Mouse (Mus musculus) MEL (cell line): ENCODE measurements around the gene Cdc27. TPM values are rescaled to one million over a fixed set of nuclear protein-coding genes. Genes with fewer than 3 reads are reported as not detected.

Experiments
- DNase-seq: peaks from one replicate; pipeline ENCODE4 v3.0.0; 2011; ENCODE audit warnings: low read depth, low spot score
- H3K27ac ChIP-seq: 2 replicates; pipeline ENCODE4 v1.5.1; 2012; ENCODE audit warnings: low read depth, mild to moderate bottlenecking, control low read depth, low read length, moderate library complexity; ENCODE audit not compliant: control insufficient read depth
- H3K27me3 ChIP-seq, 2 experiments: fragments of 150-350 bp in 1 of 2; sonication (generic) in 1 of 2; 2 replicates each; pipeline ENCODE4 v1.6.1; 2012; ENCODE audit warnings: low read length in 2 of 2, mild to moderate bottlenecking in 2 of 2, improper control_type of control experiment in 1 of 2, moderate library complexity in 1 of 2; ENCODE audit not compliant: insufficient read depth in 2 of 2, control insufficient read depth in 1 of 2
- H3K36me3 ChIP-seq, 2 experiments: 2 replicates each; pipeline ENCODE4 v1.6.1; 2012 to 2014; ENCODE audit warnings: low read length in 2 of 2, improper control_type of control experiment in 1 of 2, inconsistent platforms in 1 of 2, mild to moderate bottlenecking in 1 of 2; ENCODE audit not compliant: insufficient read depth in 2 of 2, control insufficient read depth in 1 of 2
- H3K4me1 ChIP-seq, 2 experiments: fragments of 150-350 bp in 1 of 2; sonication (generic) in 1 of 2; 2 replicates each; pipeline ENCODE4 v1.6.1; 2012; ENCODE audit warnings: low read length in 2 of 2, improper control_type of control experiment in 1 of 2, mild to moderate bottlenecking in 1 of 2; ENCODE audit not compliant: insufficient read depth in 2 of 2, control insufficient read depth in 1 of 2
- H3K4me3 ChIP-seq, 2 experiments: fragments of 150-350 bp in 1 of 2; sonication (generic) in 1 of 2; 2 replicates each; pipeline ENCODE4 v1.5.1; 2012; ENCODE audit warnings: low read depth in 2 of 2, low read length in 2 of 2, mild to moderate bottlenecking in 2 of 2, moderate library complexity in 2 of 2, control low read depth in 1 of 2, improper control_type of control experiment in 1 of 2; ENCODE audit not compliant: control insufficient read depth in 1 of 2, insufficient read depth in 1 of 2
- H3K79me2 ChIP-seq: 2 replicates; pipeline ENCODE4 v1.6.1; 2012; ENCODE audit warnings: mild to moderate bottlenecking, low read length, moderate library complexity; ENCODE audit not compliant: control insufficient read depth, poor library complexity, insufficient read depth
- H3K9ac ChIP-seq: 2 replicates; pipeline ENCODE4 v1.6.1; 2012; ENCODE audit warnings: low read depth, mild to moderate bottlenecking, control low read depth, low read length, moderate library complexity; ENCODE audit not compliant: control insufficient read depth, poor library complexity, severe bottlenecking
- H3K9me3 ChIP-seq: fragments of 150-350 bp; sonication (generic); replicated peaks from 2 replicates; pipeline ENCODE4 v1.6.1; 2012; ENCODE audit warnings: mild to moderate bottlenecking, low read length, improper control_type of control experiment, moderate library complexity; ENCODE audit not compliant: insufficient read depth
- BHLHE40 ChIP-seq: IDR thresholded peaks from 2 replicates; pipeline ENCODE4 v1.6.1; 2012; ENCODE audit warnings: low read depth, mild to moderate bottlenecking, inconsistent platforms, low read length, improper control_type of control experiment, borderline replicate concordance
- E2F4 ChIP-seq: IDR thresholded peaks from 2 replicates; pipeline ENCODE4 v1.6.1; 2011; ENCODE audit warnings: low read depth, low read length, improper control_type of control experiment, borderline replicate concordance
- ELF1 ChIP-seq: IDR thresholded peaks from 2 replicates; pipeline ENCODE4 v1.6.1; 2014; ENCODE audit warnings: low read depth, mild to moderate bottlenecking, inconsistent platforms, low read length, improper control_type of control experiment, moderate library complexity
- EP300 ChIP-seq, 2 experiments: IDR thresholded peaks; 2 replicates each; pipeline ENCODE4 v1.6.1; 2011; ENCODE audit warnings: improper control_type of control experiment in 2 of 2, low read length in 2 of 2, low read depth in 1 of 2, mild to moderate bottlenecking in 1 of 2
- GABPA ChIP-seq: IDR thresholded peaks from 2 replicates; pipeline ENCODE4 v1.6.1; 2012; ENCODE audit warnings: low read depth, mild to moderate bottlenecking, inconsistent platforms, low read length, improper control_type of control experiment, moderate library complexity
- HCFC1 ChIP-seq: IDR thresholded peaks from 2 replicates; pipeline ENCODE4 v1.6.1; 2012; ENCODE audit warnings: low read depth, mild to moderate bottlenecking, inconsistent platforms, low read length, improper control_type of control experiment, moderate library complexity
- MAX ChIP-seq: IDR thresholded peaks from 2 replicates; pipeline ENCODE4 v1.6.1; 2011; ENCODE audit warnings: low read length, improper control_type of control experiment
- MYC ChIP-seq: IDR thresholded peaks from 2 replicates; pipeline ENCODE4 v1.6.1; 2011; ENCODE audit warnings: low read depth, mild to moderate bottlenecking, low read length, improper control_type of control experiment, moderate library complexity
- NELFE ChIP-seq: IDR thresholded peaks from 2 replicates; pipeline ENCODE4 v1.6.1; 2011; ENCODE audit warnings: low read depth, low read length, improper control_type of control experiment
- NRF1 ChIP-seq: IDR thresholded peaks from 2 replicates; pipeline ENCODE4 v1.6.1; 2014; ENCODE audit warnings: low read depth, mild to moderate bottlenecking, inconsistent platforms, low read length, improper control_type of control experiment, moderate library complexity; ENCODE audit not compliant: poor library complexity, insufficient read depth, severe bottlenecking
- RCOR1 ChIP-seq: IDR thresholded peaks from 2 replicates; pipeline ENCODE4 v1.6.1; 2012; ENCODE audit warnings: low read depth, mild to moderate bottlenecking, inconsistent platforms, low read length, improper control_type of control experiment
- SIN3A ChIP-seq: IDR thresholded peaks from 2 replicates; pipeline ENCODE4 v1.6.1; 2012; ENCODE audit warnings: low read length, improper control_type of control experiment, inconsistent platforms
- SMC3 ChIP-seq: IDR thresholded peaks from 2 replicates; pipeline ENCODE4 v1.6.1; 2011; ENCODE audit warnings: low read depth, low read length, improper control_type of control experiment
- TAL1 ChIP-seq: IDR thresholded peaks from 2 replicates; pipeline ENCODE4 v1.6.1; 2012; ENCODE audit warnings: mild to moderate bottlenecking, inconsistent platforms, low read length, moderate library complexity, mixed read lengths
- TBP ChIP-seq: IDR thresholded peaks from 2 replicates; pipeline ENCODE4 v1.8.0; 2011; ENCODE audit warnings: low read depth, low read length, improper control_type of control experiment
- TCF12 ChIP-seq: IDR thresholded peaks from 2 replicates; pipeline ENCODE4 v1.6.1; 2014; ENCODE audit warnings: low read depth, mild to moderate bottlenecking, inconsistent platforms, low read length, improper control_type of control experiment, moderate library complexity
- USF2 ChIP-seq, 2 experiments: IDR thresholded peaks; 2 replicates each; pipeline ENCODE4 v1.6.1; 2011 to 2012; ENCODE audit warnings: improper control_type of control experiment in 2 of 2, low read length in 2 of 2, borderline replicate concordance in 1 of 2, inconsistent platforms in 1 of 2, low read depth in 1 of 2, mild to moderate bottlenecking in 1 of 2; ENCODE audit not compliant: insufficient read depth in 1 of 2
- ZMIZ1 ChIP-seq: IDR thresholded peaks from 2 replicates; pipeline ENCODE4 v1.6.1; 2012; ENCODE audit warnings: low read depth, mild to moderate bottlenecking, inconsistent platforms, low read length, improper control_type of control experiment, moderate library complexity
- polyA plus RNA-seq, 2 experiments: library from polyadenylated mRNA; stranded (reverse) in 1 of 2; unstranded in 1 of 2; fragments of >175 nt in 1 of 2; fragments of >200 nt in 1 of 2; gene quantifications; 2 replicates each; pipeline versions ENCODE4 v1.2.1 to v1.2.4; 2012; ENCODE audit warnings: low replicate concordance in 2 of 2, low read depth in 1 of 2; ENCODE audit not compliant: insufficient read length in 2 of 2, insufficient read depth in 1 of 2, missing spikeins in 1 of 2
- total RNA-seq: library from RNA; depleted of rRNA; stranded (reverse); fragments of 300-350 nt; gene quantifications from 2 replicates; pipeline ENCODE4 v1.2.3, GENCODE M21; 2012

Gene Cdc27
- total and polyA plus RNA-seq, 3 experiments = 24.4 to 180 (median 30.4) TPM

GRCm38 (mm10) chr11:104550406-104550974, at the start of gene Cdc27, which contains the start of gene Myl4 (continued):
- TF ChIP-seq NELFE = peak; percentile 73
- TF ChIP-seq ZMIZ1 = peak; percentile 90
- TF ChIP-seq EP300 (IDR thresholded peaks at IDR 0.05; ENCODE audit: low read depth in 1 of 2, low read length in 2 of 2) = peak in 1 of 2 experiments; percentile 40; a peak in 2 of 4 replicates

GRCm38 (mm10) chr11:104599265-104599945, 49.0 kb upstream of the Cdc27 start:
- Histone ChIP-seq H3K9me3 (no peaks in the 10 kb centered on the region), H3K36me3 (peaks cover 0 to 4% of the 10 kb centered on the region in 2 experiments; a peak in 1 of 4 replicates), H3K4me3 (no peak overlapping the region), H3K9ac (no peak overlapping the region), H3K4me1 (peaks cover 0 to 6% of the 10 kb centered on the region in 2 experiments; a peak in 1 of 4 replicates), H3K79me2 (no peaks in the 10 kb centered on the region), H3K27me3 (peaks cover 5 to 6% of the 10 kb centered on the region in 2 experiments), H3K27ac (no peak overlapping the region)
- TF ChIP-seq TCF12 (no peak), EP300 (IDR thresholded peaks at IDR 0.05; ENCODE audit: low read depth in 1 of 2, low read length in 2 of 2) (no peak), SIN3A (no peak), RCOR1 (no peak), TBP (no peak), HCFC1 (no peak), NRF1 (no peak), MAX (no peak), ELF1 (no peak), NELFE (no peak)
- no peak for DNase-seq

- Histone ChIP-seq H3K79me2 (no peaks in the 10 kb centered on the region), H3K4me3 (no peak overlapping the region), H3K9me3 (no peaks in the 10 kb centered on the region), H3K4me1 (peaks cover 0 to 6% of the 10 kb centered on the region in 2 experiments; a peak in 1 of 4 replicates), H3K36me3 (peaks cover 0 to 4% of the 10 kb centered on the region in 2 experiments; a peak in 1 of 4 replicates), H3K27me3 (peaks cover 2 to 3% of the 10 kb centered on the region in 2 experiments), H3K9ac (no peak overlapping the region), H3K27ac (no peak overlapping the region)
- no peak for DNase-seq
- no peak for TF ChIP-seq SMC3
- TF ChIP-seq ELF1 = no peak
- TF ChIP-seq TAL1 = peak; percentile 15; the same call in 1 of the 2 replicates
- TF ChIP-seq MYC = no peak
- no peak for TF ChIP-seq GABPA
- TF ChIP-seq USF2 (IDR thresholded peaks at IDR 0.05; ENCODE audit: borderline replicate concordance in 1 of 2, insufficient read depth in 1 of 2, low read depth in 1 of 2, low read length in 2 of 2) = no peak
- no peak for TF ChIP-seq BHLHE40
- peak; percentile 28 to 42; a peak in 2 of 4 replicates for TF ChIP-seq EP300 (IDR thresholded peaks at IDR 0.05; ENCODE audit: low read depth in 1 of 2, low read length in 2 of 2)
- no peak for TF ChIP-seq E2F4
- TF ChIP-seq NELFE = no peak
Observed at GRCm38 (mm10) chr11:104596365-104596764, 45.9 kb upstream of the Cdc27 start.
